Mouse (Mus musculus): Measurements from ENCODE around the gene Tigit. TPM values are rescaled to one million over a fixed set of nuclear protein-coding genes. Genes with fewer than 3 reads are reported as not detected.

Gene Tigit
- polyA plus RNA-seq (2015; fragmentation: Nextera tagmentation; extraction: Ambion mirVana): not detected in 2 replicates

DNA sequence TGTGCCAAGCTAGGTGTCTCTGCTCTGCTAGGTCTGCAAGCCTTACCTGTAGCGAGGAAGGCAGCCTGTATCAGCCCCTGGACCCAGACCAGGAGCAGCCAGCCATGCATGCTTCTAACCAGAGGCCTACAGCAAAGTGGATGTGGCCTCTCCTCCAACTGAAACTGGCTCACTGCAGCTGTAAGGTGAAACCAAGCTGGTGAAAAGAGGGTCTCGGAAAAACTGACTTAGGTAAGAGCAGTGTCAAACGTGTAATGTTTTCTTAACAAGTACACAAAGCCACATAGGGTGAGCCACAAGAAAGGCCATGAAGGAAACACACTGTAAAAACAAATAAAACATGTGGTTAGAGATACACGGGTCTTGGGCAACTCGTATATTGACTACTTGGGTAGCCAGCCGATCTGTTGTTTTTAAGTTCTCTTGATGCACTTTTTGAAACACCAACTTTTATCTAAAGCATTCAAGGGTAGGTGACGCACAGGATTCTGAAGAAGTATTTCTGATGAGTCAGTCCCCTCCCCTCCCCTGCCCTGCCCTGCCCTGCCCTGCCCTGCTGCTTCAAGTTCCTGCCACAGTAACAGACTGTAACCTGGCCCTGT lies at the start of gene Tigit:
Gene Tigit, minus strand, starts transcription at position 169 of the 602 bp plus-strand sequence.
- Histone ChIP-seq H3K27me3 (replicated peaks) (no peaks in the 10 kb centered on the region), H3K9ac (no peak within 1 kb of the TSS), H3K9me3 (no peaks in the 10 kb centered on the region), H3K4me2 (no peak within 1 kb of the TSS), H3K4me1 (no peaks in the 10 kb centered on the region), H3K27ac (replicated peaks) (no peak within 1 kb of the TSS), H3K36me3 (no peaks in the 10 kb centered on the region), H3K4me3 (no peak within 1 kb of the TSS)
- no peak for ATAC-seq (ENCODE audit: extremely low read depth, insufficient number of reproducible peaks, low FRiP score, low TSS enrichment)
- 52% methylated on average over 7 of the region's 7 CpGs for WGBS

- no peak for ATAC-seq (ENCODE audit: extremely low read depth, insufficient number of reproducible peaks, low FRiP score, low TSS enrichment)
- no peaks in the 10 kb centered on the region for H3K9me3 ChIP-seq
- no peak overlapping the region for H3K27ac ChIP-seq (replicated peaks)
- no peak overlapping the region for H3K9ac ChIP-seq
- 82% methylated on average over 7 of the region's 7 CpGs for WGBS
- H3K4me1 ChIP-seq: peaks cover 21% of the 10 kb centered on the region
- no peak overlapping the region for H3K4me3 ChIP-seq
- H3K4me2 ChIP-seq: no peak overlapping the region
- H3K27me3 ChIP-seq (replicated peaks): no peaks in the 10 kb centered on the region
- H3K36me3 ChIP-seq: no peaks in the 10 kb centered on the region
These were observed 47.4 kb upstream of the Tigit start for GRCm38 (mm10) chr16:43711361-43711760.

DNA sequence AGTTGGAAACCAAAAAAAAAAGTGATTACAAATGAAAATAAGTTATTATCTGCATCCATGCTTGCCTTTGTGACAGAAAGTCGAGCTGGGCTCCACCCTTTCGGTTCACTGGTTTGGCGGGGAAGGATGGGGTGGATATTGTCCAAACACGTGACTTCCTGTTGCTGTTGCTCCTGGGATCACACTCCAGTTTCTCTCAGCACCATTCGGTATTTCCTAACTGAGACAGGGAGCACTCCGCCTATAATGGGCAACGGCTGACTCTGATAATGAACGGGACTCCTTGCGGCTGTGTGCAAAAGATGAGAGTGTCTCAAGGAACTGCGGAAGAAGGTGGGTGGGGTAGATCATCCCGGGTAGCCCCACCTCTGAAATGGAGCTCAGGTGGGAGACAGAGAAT lies 46.7 kb upstream of the Tigit start:
- Histone ChIP-seq H3K4me2 (peak overlapping the region; percentile 66; the same call in 1 of the 2 replicates), H3K27ac (replicated peaks) (no peak overlapping the region), H3K9me3 (no peaks in the 10 kb centered on the region), H3K36me3 (no peaks in the 10 kb centered on the region), H3K4me1 (peaks cover 21% of the 10 kb centered on the region), H3K9ac (no peak overlapping the region), H3K4me3 (no peak overlapping the region), H3K27me3 (replicated peaks) (no peaks in the 10 kb centered on the region)
- ATAC-seq (ENCODE audit: extremely low read depth, insufficient number of reproducible peaks, low FRiP score, low TSS enrichment): no peak
- whole genome bisulfite sequencing: 66% methylated on average over 11 of the region's 11 CpGs

- WGBS: 57% methylated on average over 6 of the region's 6 CpGs
- H3K27me3 ChIP-seq (replicated peaks): no peaks in the 10 kb centered on the region
- no peak for ATAC-seq (ENCODE audit: extremely low read depth, insufficient number of reproducible peaks, low FRiP score, low TSS enrichment)
- H3K9ac ChIP-seq: no peak overlapping the region
- peaks cover 21% of the 10 kb centered on the region for H3K4me1 ChIP-seq
- H3K9me3 ChIP-seq: no peaks in the 10 kb centered on the region
- H3K36me3 ChIP-seq: no peaks in the 10 kb centered on the region
- no peak overlapping the region for H3K27ac ChIP-seq (replicated peaks)
- H3K4me3 ChIP-seq: no peak overlapping the region
- peak overlapping the region; percentile 66 for H3K4me2 ChIP-seq
These were observed 46.2 kb upstream of the Tigit start for GRCm38 (mm10) chr16:43710134-43710475.

GRCm38 (mm10) chr16:43709432-43710133 lies 45.6 kb upstream of the Tigit start:
- Histone ChIP-seq H3K9ac (peak overlapping the region; percentile 40; the same call in 1 of the 2 replicates), H3K4me2 (peak overlapping the region; percentile 66), H3K9me3 (no peaks in the 10 kb centered on the region), H3K36me3 (no peaks in the 10 kb centered on the region), H3K4me3 (peak overlapping the region; percentile 23), H3K4me1 (peaks cover 21% of the 10 kb centered on the region), H3K27me3 (replicated peaks) (no peaks in the 10 kb centered on the region), H3K27ac (replicated peaks) (no peak overlapping the region)
- ATAC-seq (ENCODE audit: extremely low read depth, insufficient number of reproducible peaks, low FRiP score, low TSS enrichment): no peak
- WGBS: 43% methylated on average over 9 of the region's 9 CpGs

- Histone ChIP-seq H3K9me3 (no peaks in the 10 kb centered on the region), H3K27ac (replicated peaks) (no peak overlapping the region), H3K4me1 (peaks cover 21% of the 10 kb centered on the region), H3K4me3 (peak overlapping the region; percentile 23), H3K36me3 (no peaks in the 10 kb centered on the region), H3K27me3 (replicated peaks) (no peaks in the 10 kb centered on the region), H3K4me2 (peak overlapping the region; percentile 66), H3K9ac (peak overlapping the region; percentile 3; the same call in 1 of the 2 replicates)
- no peak for ATAC-seq (ENCODE audit: extremely low read depth, insufficient number of reproducible peaks, low FRiP score, low TSS enrichment)
- 28% methylated on average over 15 of the region's 15 CpGs for WGBS
These were observed 45.1 kb upstream of the Tigit start for GRCm38 (mm10) chr16:43709062-43709413.

- no peaks in the 10 kb centered on the region for H3K9me3 ChIP-seq
- no peaks in the 10 kb centered on the region for H3K36me3 ChIP-seq
- peak overlapping the region; percentile 66 for H3K4me2 ChIP-seq
- 46% methylated on average over 13 of the region's 13 CpGs for WGBS
- ATAC-seq (ENCODE audit: extremely low read depth, insufficient number of reproducible peaks, low FRiP score, low TSS enrichment): no peak
- 0 out of 2 replicates have a peak overlapping the region, but pooled peaks have one; percentile 3 for H3K9ac ChIP-seq
- H3K27me3 ChIP-seq (replicated peaks): no peaks in the 10 kb centered on the region
- H3K4me3 ChIP-seq: peak overlapping the region; percentile 23
- peaks cover 21% of the 10 kb centered on the region for H3K4me1 ChIP-seq
- H3K27ac ChIP-seq (replicated peaks): no peak overlapping the region
These were observed 44.6 kb upstream of the Tigit start for GRCm38 (mm10) chr16:43708335-43709061.

- peaks cover 27% of the 10 kb centered on the region for H3K4me1 ChIP-seq
- H3K4me2 ChIP-seq: peak overlapping the region; percentile 52
- 27% methylated on average over 14 of the region's 14 CpGs for WGBS
- ATAC-seq (ENCODE audit: extremely low read depth, insufficient number of reproducible peaks, low FRiP score, low TSS enrichment): peak; percentile 75; the same call in 1 of the 2 replicates
- no peaks in the 10 kb centered on the region for H3K36me3 ChIP-seq
- peak overlapping the region; percentile 85 for H3K27ac ChIP-seq (replicated peaks)
- H3K4me3 ChIP-seq: 0 out of 2 replicates have a peak overlapping the region, but pooled peaks have one; percentile 17
- H3K9ac ChIP-seq: 0 out of 2 replicates have a peak overlapping the region, but pooled peaks have one; percentile 5
- no peaks in the 10 kb centered on the region for H3K9me3 ChIP-seq
- H3K27me3 ChIP-seq (replicated peaks): no peaks in the 10 kb centered on the region
These were observed 38.0 kb upstream of the Tigit start for GRCm38 (mm10) chr16:43701765-43702504.

DNA sequence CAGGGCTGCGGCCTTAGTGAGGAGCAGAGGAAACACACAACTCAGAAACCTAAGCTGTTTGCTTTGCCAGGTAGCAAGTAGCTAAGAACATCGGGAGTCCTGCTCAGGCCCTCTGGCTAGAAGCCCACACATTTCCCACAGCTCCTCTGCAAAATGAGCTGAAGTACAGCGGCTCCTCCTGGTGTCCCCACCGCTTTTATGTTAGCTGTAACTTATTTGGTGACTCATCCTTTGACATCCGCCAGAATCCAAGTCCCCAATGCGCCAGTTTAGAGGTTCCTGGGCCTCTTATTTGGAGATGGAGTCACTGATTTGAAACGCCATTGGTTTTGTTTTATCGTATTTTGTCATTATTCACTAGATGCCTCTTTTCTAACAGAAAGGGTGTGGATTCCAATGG lies 36.6 kb upstream of the Tigit start:
- H3K4me3 ChIP-seq: no peak overlapping the region
- H3K36me3 ChIP-seq: no peaks in the 10 kb centered on the region
- no peak for ATAC-seq (ENCODE audit: extremely low read depth, insufficient number of reproducible peaks, low FRiP score, low TSS enrichment)
- no peaks in the 10 kb centered on the region for H3K9me3 ChIP-seq
- H3K4me1 ChIP-seq: peaks cover 27% of the 10 kb centered on the region
- no peaks in the 10 kb centered on the region for H3K27me3 ChIP-seq (replicated peaks)
- no peak overlapping the region for H3K4me2 ChIP-seq
- peak overlapping the region; percentile 85; the same call in 1 of the 2 replicates for H3K27ac ChIP-seq (replicated peaks)
- 74% methylated on average over 8 of the region's 8 CpGs for WGBS
- H3K9ac ChIP-seq: no peak overlapping the region

GRCm38 (mm10) chr16:43698735-43699649 lies 35.0 kb upstream of the Tigit start:
- H3K9me3 ChIP-seq: no peaks in the 10 kb centered on the region
- H3K36me3 ChIP-seq: no peaks in the 10 kb centered on the region
- H3K9ac ChIP-seq: no peak overlapping the region
- WGBS: 70% methylated on average over 14 of the region's 14 CpGs
- peaks cover 27% of the 10 kb centered on the region for H3K4me1 ChIP-seq
- no peak overlapping the region for H3K4me2 ChIP-seq
- ATAC-seq (ENCODE audit: extremely low read depth, insufficient number of reproducible peaks, low FRiP score, low TSS enrichment): no peak
- no peaks in the 10 kb centered on the region for H3K27me3 ChIP-seq (replicated peaks)
- no peak overlapping the region for H3K4me3 ChIP-seq
- H3K27ac ChIP-seq (replicated peaks): no peak overlapping the region

Data from heart, embryonic 13.5 days (tissue).